In genomic region chr12:61723158-61723557, GRCm38 (mm10) we compare ENCODE assay signal across 11 mouse cellular contexts.
A peak's percentile ranks its signal among the peaks of the same experiment; 100 is the strongest.
DNase-seq lines count a peak whose midpoint lies in the region; ATAC-seq lines count a peak whose summit lies in the region.
"Had no signal": no experiment of that assay in that cellular context is flagged by ENCODE, and none has a peak within 500 bp of the region (broad histone marks: within the 10 kb centered on the region; RNA-seq: fewer than 3 reads in every experiment).

No protein-coding gene starts in this region.

- no peak overlapping the region for H3K27ac ChIP-seq in heart, embryonic 10.5 days
- H3K27ac ChIP-seq in midbrain, embryonic 14.5 days (replicated peaks; ENCODE audit: low read depth, low read length), result no peak overlapping the region
- H3K27ac ChIP-seq in midbrain, embryonic 11.5 days (ENCODE audit: low read depth, low read length), result no peak overlapping the region
- H3K27ac ChIP-seq in forebrain, embryonic 15.5 days (replicated peaks), result no peak overlapping the region
- H3K27ac ChIP-seq: lung, embryonic 15.5 days had no signal

- peak; percentile 10 for DNase-seq in heart, postnatal 4 days
- DNase-seq in heart, embryonic 10.5 days (ENCODE audit: low spot score), result no peak
- DNase-seq in midbrain, embryonic 14.5 days, result peak; percentile 41
- no peak for DNase-seq in midbrain, embryonic 11.5 days (ENCODE audit: low spot score, missing footprints)
- peak; percentile 55 for DNase-seq in embryo, embryonic 10 days (ENCODE audit: low spot score)
- DNase-seq in mesoderm, embryonic 11.5 days (ENCODE audit: low read depth, low spot score), result peak; percentile 19
- no peak for DNase-seq in gastrocnemius, postnatal 4 days (ENCODE audit: low spot score in 2 of 2)
- DNase-seq: thymus, postnatal 25 days had no signal

- no peaks in the 10 kb centered on the region for H3K9me3 ChIP-seq in heart, embryonic 10.5 days
- no peaks in the 10 kb centered on the region for H3K9me3 ChIP-seq in midbrain, embryonic 14.5 days (ENCODE audit: control insufficient read depth, low read length)
- no peaks in the 10 kb centered on the region for H3K9me3 ChIP-seq in midbrain, embryonic 11.5 days (ENCODE audit: control insufficient read depth, low read length)
- no peaks in the 10 kb centered on the region for H3K9me3 ChIP-seq in forebrain, embryonic 15.5 days
- H3K9me3 ChIP-seq: lung, embryonic 15.5 days had no signal

- no peak overlapping the region for H3K4me2 ChIP-seq in midbrain, embryonic 14.5 days (ENCODE audit: low read length)
- no peak overlapping the region for H3K4me2 ChIP-seq in midbrain, embryonic 11.5 days
- H3K4me2 ChIP-seq in forebrain, embryonic 15.5 days (replicated peaks), result no peak overlapping the region
- H3K4me2 ChIP-seq: lung, embryonic 15.5 days had no signal

- ATAC-seq in midbrain, embryonic 14.5 days (ENCODE audit: low FRiP score, low TSS enrichment), result no peak
- no peak for ATAC-seq in midbrain, embryonic 11.5 days (ENCODE audit: low FRiP score)
- no peak for ATAC-seq in forebrain, embryonic 15.5 days (replicated peaks)

- no peak overlapping the region for H3K4me3 ChIP-seq in heart, embryonic 10.5 days
- no peak overlapping the region for H3K4me3 ChIP-seq in midbrain, embryonic 14.5 days (replicated peaks; ENCODE audit: low read depth, low read length)
- no peak overlapping the region for H3K4me3 ChIP-seq in midbrain, embryonic 11.5 days (ENCODE audit: low read depth, low read length)
- no peak overlapping the region for H3K4me3 ChIP-seq in forebrain, embryonic 15.5 days
- H3K4me3 ChIP-seq: lung, embryonic 15.5 days had no signal

- no peaks in the 10 kb centered on the region for H3K36me3 ChIP-seq in heart, embryonic 10.5 days
- no peaks in the 10 kb centered on the region for H3K36me3 ChIP-seq in midbrain, embryonic 14.5 days (ENCODE audit: control insufficient read depth, insufficient read depth, low read length)
- no peaks in the 10 kb centered on the region for H3K36me3 ChIP-seq in midbrain, embryonic 11.5 days (ENCODE audit: control insufficient read depth, insufficient read depth, low read length)
- H3K36me3 ChIP-seq in forebrain, embryonic 15.5 days, result no peaks in the 10 kb centered on the region
- H3K36me3 ChIP-seq: lung, embryonic 15.5 days had no signal

- no peaks in the 10 kb centered on the region for H3K4me1 ChIP-seq in heart, embryonic 10.5 days
- no peaks in the 10 kb centered on the region for H3K4me1 ChIP-seq in midbrain, embryonic 14.5 days (ENCODE audit: control insufficient read depth, insufficient read depth, low read length)
- no peaks in the 10 kb centered on the region for H3K4me1 ChIP-seq in midbrain, embryonic 11.5 days (ENCODE audit: control insufficient read depth, insufficient read depth, low read length)
- no peaks in the 10 kb centered on the region for H3K4me1 ChIP-seq in forebrain, embryonic 15.5 days
- H3K4me1 ChIP-seq: lung, embryonic 15.5 days had no signal

- no peak overlapping the region for H3K9ac ChIP-seq in midbrain, embryonic 14.5 days (replicated peaks; ENCODE audit: low read length)
- no peak overlapping the region for H3K9ac ChIP-seq in midbrain, embryonic 11.5 days (ENCODE audit: low read length)
- H3K9ac ChIP-seq in forebrain, embryonic 15.5 days (replicated peaks), result no peak overlapping the region
- H3K9ac ChIP-seq: lung, embryonic 15.5 days had no signal

- H3K27me3 ChIP-seq in heart, embryonic 10.5 days (ENCODE audit: insufficient read depth, poor library complexity, severe bottlenecking), result no peaks in the 10 kb centered on the region
- no peaks in the 10 kb centered on the region for H3K27me3 ChIP-seq in midbrain, embryonic 14.5 days (ENCODE audit: control insufficient read depth, insufficient read depth, low read length)
- no peaks in the 10 kb centered on the region for H3K27me3 ChIP-seq in midbrain, embryonic 11.5 days (ENCODE audit: control insufficient read depth, insufficient read depth, low read length)
- H3K27me3 ChIP-seq in forebrain, embryonic 15.5 days, result no peaks in the 10 kb centered on the region
- H3K27me3 ChIP-seq: CH12.LX; lung, embryonic 15.5 days had no signal

Comparison
In these comparisons a context has a peak if more than half of its experiments do, and no peak if none do; other contexts are left out.
1. DNase-seq: peak in heart, postnatal 4 days (single experiment), midbrain, embryonic 14.5 days (single experiment), embryo, embryonic 10 days (single experiment) and mesoderm, embryonic 11.5 days (single experiment); none in heart, embryonic 10.5 days (single experiment), midbrain, embryonic 11.5 days (single experiment) and gastrocnemius, postnatal 4 days (0 of 2).